Comparison of ENCODE assay signal across 21 mouse cellular contexts in genomic region chr16:27723445-27723844, GRCm38 (mm10).
DNase-seq lines count a peak whose midpoint lies in the region; ATAC-seq and TF ChIP-seq lines count a peak whose summit lies in the region.
"Had no signal": no experiment of that assay in that cellular context is flagged by ENCODE, and none has a peak within 500 bp of the region (broad histone marks: within the 10 kb centered on the region; RNA-seq: fewer than 3 reads in every experiment).

No protein-coding gene starts in this region.

- H3K4me3 ChIP-seq in forebrain, embryonic 16.5 days (replicated peaks; ENCODE audit: low read length) = no peak overlapping the region
- no peak overlapping the region for H3K4me3 ChIP-seq in forebrain, embryonic 10.5 days
- H3K4me3 ChIP-seq in cerebellum, adult 2 months (replicated peaks; ENCODE audit: insufficient read depth, low read depth, low read length) = no peak overlapping the region
- H3K4me3 ChIP-seq: embryonic facial prominence, embryonic 13.5 days; embryonic facial prominence, embryonic 15.5 days; erythroblast, embryonic 14.5 days; gastrocnemius, adult 2 months had no signal

- H3K27ac ChIP-seq in forebrain, embryonic 16.5 days (ENCODE audit: low read length) = no peak overlapping the region
- H3K27ac ChIP-seq in forebrain, embryonic 10.5 days = no peak overlapping the region
- H3K27ac ChIP-seq in cerebellum, adult 2 months (ENCODE audit: insufficient read depth, low read length) = no peak overlapping the region
- H3K27ac ChIP-seq: embryonic facial prominence, embryonic 13.5 days; embryonic facial prominence, embryonic 15.5 days; gastrocnemius, adult 2 months had no signal

- H3K4me2 ChIP-seq in forebrain, embryonic 16.5 days (ENCODE audit: low read length) = no peak overlapping the region
- H3K4me2 ChIP-seq: embryonic facial prominence, embryonic 13.5 days; embryonic facial prominence, embryonic 15.5 days had no signal

- H3K4me1 ChIP-seq in forebrain, embryonic 16.5 days (replicated peaks; ENCODE audit: control insufficient read depth, insufficient read depth, low read length) = no peaks in the 10 kb centered on the region
- H3K4me1 ChIP-seq in forebrain, embryonic 10.5 days = no peaks in the 10 kb centered on the region
- no peaks in the 10 kb centered on the region for H3K4me1 ChIP-seq in cerebellum, adult 2 months (ENCODE audit: control insufficient read depth, insufficient read depth, low read length)
- H3K4me1 ChIP-seq: embryonic facial prominence, embryonic 13.5 days; embryonic facial prominence, embryonic 15.5 days had no signal

- no peak for TF ChIP-seq POLR2A in brain, embryonic 14.5 days (IDR thresholded peaks at IDR 0.05; ENCODE audit: borderline replicate concordance, extremely low read depth, insufficient read depth, insufficient read length, poor library complexity, severe bottlenecking)
- no peak for TF ChIP-seq POLR2A in cerebellum, adult 2 months (IDR thresholded peaks at IDR 0.05; ENCODE audit: borderline replicate concordance, insufficient read depth, low read length)

- ATAC-seq in forebrain, embryonic 16.5 days = peak; percentile 50
- peak; percentile 81 for ATAC-seq in frontal cortex, adult (ENCODE audit: low TSS enrichment)

- no peak for DNase-seq in forebrain, embryonic 10.5 days (ENCODE audit: extremely low spot score, low spot score)
- DNase-seq in frontal cortex, postnatal 10 days (ENCODE audit: low spot score in 2 of 2) = no peak
- peak; percentile 12 for DNase-seq in brain, embryonic 14.5 days (ENCODE audit: low read depth)
- peak; percentile 15 for DNase-seq in telencephalon, adult 2 months (ENCODE audit: low read depth, low spot score)
- DNase-seq in cerebellum, adult 2 months = no peak
- DNase-seq in right cerebral cortex, adult 2 months (ENCODE audit: low spot score in 2 of 2) = no peak
- DNase-seq: adrenal gland, adult 2 months; adrenal gland, postnatal 10 days; adrenal gland, postnatal 25 days; cerebellum, adult 11-12 months; cerebellum, adult 8-10 months; cerebellum, adult 9-11 months; cerebellum, postnatal 14 days; cerebellum, postnatal 36 days; embryo, embryonic 11 days; gastrocnemius, adult 2 months had no signal

- H3K9ac ChIP-seq in forebrain, embryonic 16.5 days (replicated peaks; ENCODE audit: low read depth, low read length) = no peak overlapping the region
- H3K9ac ChIP-seq: embryonic facial prominence, embryonic 13.5 days; embryonic facial prominence, embryonic 15.5 days had no signal

- no peak for TF ChIP-seq CTCF in brain, embryonic 14.5 days (IDR thresholded peaks at IDR 0.05; ENCODE audit: borderline replicate concordance, extremely low read depth, insufficient read depth, insufficient read length)
- TF ChIP-seq CTCF in cerebellum, adult 2 months (IDR thresholded peaks at IDR 0.05; ENCODE audit: borderline replicate concordance, insufficient read depth, low read depth, low read length) = no peak

- 86% methylated on average over 2 of the region's 2 CpGs for WGBS in forebrain, embryonic 16.5 days
- 95% methylated on average over 2 of the region's 2 CpGs for WGBS in forebrain, embryonic 10.5 days
- WGBS in cerebellum, adult 2 months = 90% methylated on average over 2 of the region's 2 CpGs

- H3K36me3 ChIP-seq in forebrain, embryonic 16.5 days (ENCODE audit: control insufficient read depth, insufficient read depth) = no peaks in the 10 kb centered on the region
- H3K36me3 ChIP-seq in forebrain, embryonic 10.5 days (replicated peaks) = no peaks in the 10 kb centered on the region
- H3K36me3 ChIP-seq: embryonic facial prominence, embryonic 13.5 days; embryonic facial prominence, embryonic 15.5 days had no signal

- no peaks in the 10 kb centered on the region for H3K27me3 ChIP-seq in forebrain, embryonic 16.5 days (replicated peaks; ENCODE audit: control insufficient read depth, insufficient read depth, low read length)
- H3K27me3 ChIP-seq in forebrain, embryonic 10.5 days (ENCODE audit: poor library complexity, severe bottlenecking) = no peaks in the 10 kb centered on the region
- H3K27me3 ChIP-seq in cerebellum, adult 2 months (ENCODE audit: control insufficient read depth, insufficient read depth, low read length) = no peaks in the 10 kb centered on the region
- H3K27me3 ChIP-seq: embryonic facial prominence, embryonic 13.5 days; embryonic facial prominence, embryonic 15.5 days had no signal

- H3K9me3 ChIP-seq in forebrain, embryonic 16.5 days (ENCODE audit: control insufficient read depth, low read length) = no peaks in the 10 kb centered on the region
- H3K9me3 ChIP-seq in forebrain, embryonic 10.5 days = no peaks in the 10 kb centered on the region
- H3K9me3 ChIP-seq: embryonic facial prominence, embryonic 13.5 days; embryonic facial prominence, embryonic 15.5 days had no signal

Comparison
In these comparisons a context has a peak if more than half of its experiments do, and no peak if none do; other contexts are left out.
1. DNase-seq: peak in brain, embryonic 14.5 days (single experiment) and telencephalon, adult 2 months (single experiment); none in forebrain, embryonic 10.5 days (single experiment), frontal cortex, postnatal 10 days (0 of 2), cerebellum, adult 2 months (0 of 2) and right cerebral cortex, adult 2 months (0 of 2).